Mouse (Mus musculus): ENCODE results near the gene Syt17. TPM values are rescaled to one million over a fixed set of nuclear protein-coding genes. Genes with fewer than 3 reads are reported as not detected.

The Syt17 gene
- total RNA-seq, 2 experiments from 2014 or later: 64.6 to 64.9 TPM

DNA sequence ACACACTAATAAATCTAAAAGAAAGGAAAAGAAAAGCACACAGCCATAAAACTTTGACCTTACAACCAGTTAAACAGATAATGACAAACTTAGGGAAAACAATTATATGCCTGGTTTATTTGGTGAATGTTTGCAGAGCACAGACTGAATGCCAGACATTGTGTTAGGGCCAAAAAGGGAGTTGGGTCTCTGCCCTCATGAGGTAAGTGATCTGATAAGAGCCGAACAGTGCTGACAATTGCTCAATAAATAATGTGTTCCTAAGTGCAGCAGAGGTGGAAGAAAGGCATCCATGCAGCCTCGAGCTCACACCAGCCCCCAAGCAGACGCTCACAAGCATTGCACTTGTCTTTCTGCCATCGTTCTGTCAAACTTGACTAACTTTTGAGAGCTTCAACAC is 16.4 kb upstream of the Syt17 start:
- DNase-seq (ENCODE audit: low spot score in 2 of 2): no peak

DNA sequence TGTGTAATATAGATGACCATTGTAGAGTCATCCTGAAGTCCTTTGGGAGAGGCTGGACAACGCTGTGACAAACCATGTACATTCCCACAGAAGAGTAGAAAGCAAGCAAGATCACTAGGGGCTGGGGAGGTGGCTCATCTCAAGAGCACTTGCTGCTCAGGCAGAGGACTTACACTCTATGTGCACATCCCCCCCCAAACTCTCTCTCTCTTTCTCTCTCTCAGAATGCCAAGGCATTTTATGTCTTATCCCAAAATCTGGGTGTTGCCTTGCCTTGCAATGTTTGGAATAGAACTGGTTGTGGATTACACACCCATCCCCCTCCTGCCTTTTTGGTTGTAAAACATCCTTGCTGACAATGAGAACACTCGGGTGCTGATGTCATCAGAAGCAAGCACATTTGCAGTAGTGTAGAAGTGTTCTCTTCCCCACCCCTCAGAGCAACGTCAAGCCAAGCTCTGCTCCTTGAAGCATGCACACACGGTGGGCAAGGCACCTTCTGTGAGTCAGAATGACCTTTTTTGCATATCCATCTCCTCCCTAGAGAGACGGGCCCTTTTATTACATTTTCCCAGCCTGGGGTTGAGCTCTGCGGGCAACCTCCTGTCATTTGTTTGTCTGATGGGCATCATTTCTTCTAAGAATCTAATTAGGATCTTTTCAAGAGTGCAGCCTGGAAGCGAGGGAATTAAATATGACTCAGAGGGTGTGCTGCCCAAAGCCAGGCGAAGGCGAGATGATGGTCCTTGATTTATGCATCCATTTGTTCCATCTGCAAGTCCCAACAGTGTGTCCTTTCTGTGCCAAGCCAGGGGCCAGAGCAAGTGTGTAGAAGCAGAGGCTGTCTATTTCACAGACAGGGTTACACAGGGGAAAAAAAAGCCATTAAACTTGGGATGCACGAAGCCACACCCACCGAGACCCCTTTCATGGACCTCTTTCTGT is 15.1 kb upstream of the Syt17 start:
- no peak for DNase-seq (ENCODE audit: low spot score in 2 of 2)

DNA sequence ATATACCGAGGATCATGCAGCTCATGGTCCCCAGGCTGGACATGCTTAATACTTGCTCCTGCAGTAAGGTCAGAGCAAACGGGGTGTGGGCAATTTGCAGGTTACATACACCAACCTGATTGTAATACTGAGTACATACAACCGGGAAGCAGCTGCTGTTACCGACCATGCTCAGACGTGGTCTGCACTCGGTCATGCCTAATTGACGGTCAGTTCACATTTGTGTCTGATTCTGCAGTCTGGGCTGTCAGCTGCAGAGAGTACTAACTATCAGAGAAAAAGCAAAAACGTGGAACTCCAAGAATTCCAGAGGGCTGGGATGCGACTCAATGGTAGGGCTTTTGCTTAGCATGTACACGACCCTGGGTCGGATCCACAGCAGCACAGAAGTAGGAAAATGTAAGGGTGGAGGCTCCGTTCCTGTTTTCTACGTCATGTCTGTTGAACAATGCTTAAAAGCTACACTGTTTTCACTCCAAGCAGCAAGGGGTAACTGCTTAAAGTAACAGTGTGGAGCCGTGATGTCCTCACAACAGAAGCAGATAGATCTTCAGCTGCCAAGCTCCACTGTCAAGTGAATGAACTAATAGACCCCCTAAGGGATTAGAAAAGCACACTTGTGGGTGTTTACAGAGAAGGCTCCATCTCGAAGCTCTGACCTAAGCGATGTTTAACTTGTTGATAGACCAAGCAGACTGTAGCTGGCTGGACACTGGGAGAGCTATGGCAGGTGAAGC is 13.5 kb upstream of the Syt17 start:
- DNase-seq (ENCODE audit: low spot score in 2 of 2): no peak

DNA sequence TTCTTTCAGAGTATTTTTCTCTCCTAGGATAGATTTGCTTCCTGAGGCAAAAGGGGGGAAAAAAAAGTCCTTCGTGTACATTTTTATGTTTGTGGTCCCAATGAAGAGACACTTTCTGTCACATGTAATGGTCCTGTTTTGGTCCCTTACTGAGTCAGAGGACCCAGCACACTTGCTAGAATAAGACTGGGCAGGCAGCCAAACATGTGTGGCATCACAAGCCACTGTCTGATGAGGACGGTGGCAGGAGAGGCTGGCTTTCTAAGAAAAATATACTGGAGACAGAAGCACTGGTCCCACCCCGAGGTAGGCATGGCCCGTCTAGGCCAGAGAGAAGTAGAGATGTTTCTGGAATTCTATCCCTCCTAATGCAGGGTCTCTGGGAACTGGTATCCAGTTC is 5.7 kb upstream of the Syt17 start:
- DNase-seq (ENCODE audit: low spot score in 2 of 2): no peak

DNA sequence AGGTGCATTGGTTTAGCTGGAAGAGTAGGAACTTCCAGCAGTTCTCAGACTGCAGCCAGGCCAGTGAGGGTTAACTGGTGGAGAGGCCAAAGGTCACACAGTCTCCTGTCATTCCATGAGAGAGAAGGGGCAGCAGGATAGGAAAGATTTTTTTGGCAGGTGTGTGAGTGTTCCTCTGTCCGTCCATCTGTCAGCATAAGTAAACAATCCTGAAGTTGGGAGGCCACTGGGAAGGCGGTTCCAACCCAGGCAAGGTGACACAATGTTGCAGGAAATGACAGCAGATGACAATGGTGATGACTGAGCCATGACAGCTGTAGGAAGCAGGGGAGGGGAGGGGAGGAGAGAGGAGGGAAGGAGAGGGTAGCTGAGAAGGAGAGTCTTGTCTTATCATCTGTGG is 4.9 kb upstream of the Syt17 start:
- DNase-seq (ENCODE audit: low spot score in 2 of 2): no peak

DNA sequence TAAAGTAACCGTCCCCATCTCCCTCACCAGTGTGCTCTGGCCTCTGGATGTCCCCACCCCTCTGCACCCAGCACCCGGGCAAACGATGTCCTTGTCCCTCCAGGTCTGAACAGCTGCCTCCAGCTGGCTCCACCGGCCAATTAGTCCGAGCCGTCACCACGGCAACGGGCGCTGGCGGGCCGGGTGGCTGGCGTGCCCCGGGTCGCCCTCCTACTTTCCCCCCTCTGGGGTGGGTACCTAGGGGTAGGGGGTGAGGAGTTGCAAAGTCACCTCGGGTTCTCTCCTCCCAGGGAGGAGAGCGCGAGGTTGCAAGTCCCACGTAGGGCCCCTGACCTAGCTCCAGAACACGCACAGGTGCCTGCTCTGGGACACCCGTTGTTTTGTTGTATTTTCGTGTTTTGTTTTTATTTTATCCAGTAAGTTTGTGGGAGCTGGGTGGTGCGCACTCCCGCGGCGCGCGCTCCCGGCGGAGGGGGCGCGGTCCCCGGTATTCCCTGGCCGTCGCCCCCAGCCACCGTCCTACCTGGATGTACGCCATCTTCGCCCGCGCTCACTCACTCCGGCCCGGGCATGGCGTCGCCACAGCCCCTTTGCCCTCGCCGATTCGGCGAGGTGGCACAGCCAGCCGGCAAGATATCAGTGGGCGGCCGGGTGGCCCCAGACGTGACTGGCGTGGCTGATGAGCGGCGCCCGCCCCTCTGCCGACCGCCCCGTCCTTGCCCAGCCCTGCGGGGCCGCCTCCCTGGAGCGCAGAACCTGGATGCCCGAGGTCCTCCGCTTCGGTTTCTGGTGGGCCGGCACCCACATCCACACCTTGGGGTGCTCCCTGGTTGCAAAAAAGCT is 510 bp downstream of the Syt17 start:
- DNase-seq (ENCODE audit: low spot score in 2 of 2): no peak

DNA sequence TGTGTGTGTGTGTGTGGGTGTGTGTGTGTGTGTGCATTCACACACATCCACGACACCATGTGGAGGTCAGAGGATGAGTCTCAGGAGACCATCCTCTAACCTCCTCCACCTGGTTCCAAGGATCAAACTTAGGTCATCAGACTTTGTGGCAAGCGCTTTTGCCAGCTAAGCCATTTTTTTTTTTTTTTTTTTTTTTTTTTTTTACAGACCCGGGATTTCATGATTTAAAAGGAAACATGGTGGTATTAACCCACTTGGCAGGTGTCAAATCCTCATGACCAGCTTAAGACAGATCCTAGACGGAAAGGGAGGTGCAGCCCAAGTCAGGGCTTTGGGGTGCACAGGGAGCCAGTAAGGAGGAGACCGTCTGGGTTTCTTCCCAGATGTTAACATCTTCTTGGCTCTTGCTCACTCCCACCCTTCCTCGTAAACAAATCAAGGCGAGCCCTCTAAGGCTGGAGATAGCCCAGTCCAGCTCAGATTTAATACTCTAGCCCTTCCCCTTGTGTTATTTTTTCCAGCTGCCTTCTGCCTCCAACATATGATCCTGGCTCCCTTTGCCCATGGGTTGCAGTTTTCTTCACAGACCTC is 4.0 kb downstream of the Syt17 start:
- DNase-seq (ENCODE audit: low spot score in 2 of 2): no peak

DNA sequence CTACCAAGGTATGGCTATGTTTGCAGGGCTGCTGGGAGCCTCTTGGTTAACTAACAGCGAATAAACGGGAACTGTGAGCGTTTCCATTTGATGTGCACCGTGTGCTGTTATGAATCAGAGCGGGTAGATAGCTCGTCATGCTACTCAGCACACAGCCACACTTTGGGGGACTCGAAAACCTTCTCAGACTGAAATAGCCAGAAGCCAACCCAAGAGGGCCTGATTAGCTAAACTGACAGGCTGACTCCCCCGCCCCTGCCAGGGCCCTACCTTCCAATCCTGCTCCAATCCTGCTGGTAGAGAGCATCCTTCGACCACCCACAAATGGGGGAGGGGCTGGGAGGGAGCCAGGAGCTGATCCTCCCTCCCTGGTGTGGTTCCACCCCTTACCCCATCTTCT is 4.7 kb downstream of the Syt17 start:
- DNase-seq (ENCODE audit: low spot score in 2 of 2): peak; percentile 51 to 73

DNA sequence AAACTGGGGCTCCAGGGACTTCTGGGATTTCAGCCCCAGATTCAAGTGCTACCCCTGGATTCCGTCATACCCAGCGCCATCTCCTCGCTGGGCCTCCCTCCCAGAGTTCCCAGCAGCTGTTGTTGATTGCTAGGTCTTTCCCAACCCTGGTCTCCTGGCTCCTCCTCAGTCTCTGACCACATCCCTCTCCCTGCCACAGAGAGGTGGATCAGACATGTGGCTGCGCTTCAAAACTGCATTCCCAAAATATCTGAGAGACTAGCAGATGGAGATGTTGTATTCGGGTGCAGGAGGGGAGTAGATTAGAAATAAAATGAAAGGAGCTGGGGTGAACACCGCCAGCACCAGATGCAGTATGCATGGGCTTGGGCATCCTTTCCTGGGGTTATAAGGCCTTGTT is 6.5 kb downstream of the Syt17 start:
- no peak for DNase-seq (ENCODE audit: low spot score in 2 of 2)

DNA sequence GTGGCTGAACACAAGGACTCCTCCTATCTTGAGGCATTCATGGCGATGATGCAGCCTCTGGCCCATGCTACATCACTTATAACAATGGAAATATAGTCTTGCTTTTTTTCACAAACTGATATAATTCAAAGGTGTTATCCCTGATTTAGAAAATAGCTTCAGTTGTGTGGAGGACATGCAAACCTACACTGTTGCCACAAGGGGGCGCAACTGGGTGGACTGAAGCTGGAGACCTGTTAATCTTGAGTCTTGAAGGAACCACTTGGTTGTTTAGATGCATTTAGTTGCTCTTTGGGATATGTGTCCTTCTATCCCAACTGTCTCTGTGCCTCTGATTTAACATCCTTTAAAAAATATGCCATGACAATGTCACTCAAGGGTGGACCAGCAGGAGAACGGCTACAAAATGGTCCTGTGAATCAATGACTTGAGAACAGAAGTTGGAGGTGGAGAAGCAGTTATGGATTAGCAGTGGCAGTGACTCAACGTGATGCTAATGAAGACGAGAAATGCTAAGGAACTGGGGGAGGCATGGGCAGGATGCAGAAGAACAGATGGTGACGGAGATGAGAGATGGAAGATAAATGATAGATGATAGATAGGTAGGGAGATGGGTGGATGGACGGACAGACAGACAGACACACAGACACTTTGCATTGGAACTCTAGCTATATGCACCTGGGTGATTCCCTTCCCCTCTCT is 10.8 kb downstream of the Syt17 start:
- DNase-seq (ENCODE audit: low spot score in 2 of 2): peak in 1 of 2 experiments; percentile 29

DNA sequence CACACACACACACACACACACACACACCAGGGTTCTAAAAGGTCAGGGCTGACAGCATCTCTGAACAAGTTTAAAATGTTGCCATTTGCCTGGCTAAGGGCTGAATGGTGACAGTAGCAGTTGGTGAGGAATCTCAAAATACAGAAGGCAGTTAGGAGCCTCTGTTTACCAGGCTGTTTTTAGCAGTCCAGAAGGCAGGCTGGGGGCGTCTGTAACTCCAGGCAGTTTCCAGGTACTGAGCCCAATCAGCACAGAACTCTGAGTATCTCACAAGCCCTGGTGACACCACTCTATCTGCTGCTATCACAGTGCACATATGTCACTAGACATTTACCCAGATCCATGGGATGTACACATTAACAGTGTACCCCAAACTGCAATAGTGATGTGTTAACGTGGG is 19.1 kb downstream of the Syt17 start:
- DNase-seq (ENCODE audit: low spot score in 2 of 2): peak; percentile 69 to 89

DNA sequence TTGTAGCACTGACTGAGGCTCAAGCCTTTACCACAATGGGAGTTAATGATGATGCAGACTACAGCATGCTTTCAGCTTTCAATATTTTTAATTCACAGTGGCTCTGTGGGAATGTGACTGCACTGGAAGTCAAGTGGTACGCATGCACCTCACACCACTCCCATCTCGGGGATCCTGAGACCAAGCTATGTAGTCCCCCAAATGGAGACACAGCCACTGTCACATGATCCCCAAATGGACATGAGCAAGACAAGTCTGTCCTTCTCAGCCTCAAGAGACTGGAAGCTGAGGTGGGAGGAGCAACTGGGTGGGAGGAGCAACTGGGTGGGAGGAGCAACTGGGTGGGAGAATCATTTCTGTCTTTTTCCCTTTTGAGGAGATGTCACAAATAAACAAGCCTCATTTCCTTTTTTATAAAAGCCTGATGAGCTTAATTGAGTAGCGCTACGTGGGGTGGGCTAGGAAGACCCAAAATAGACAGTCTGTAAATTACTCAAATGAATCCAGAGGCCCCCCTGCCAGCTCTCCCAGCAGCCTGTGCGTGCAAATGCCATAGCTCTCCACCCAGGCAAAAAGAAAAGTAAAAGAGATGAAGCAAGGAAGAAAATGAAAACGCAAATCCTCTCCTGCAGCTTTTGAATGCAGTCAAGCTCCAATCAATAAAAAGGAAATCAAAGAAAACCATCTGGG is 28.4 kb downstream of the Syt17 start:
- DNase-seq (ENCODE audit: low spot score in 2 of 2): peak in 1 of 2 experiments; percentile 41

DNA sequence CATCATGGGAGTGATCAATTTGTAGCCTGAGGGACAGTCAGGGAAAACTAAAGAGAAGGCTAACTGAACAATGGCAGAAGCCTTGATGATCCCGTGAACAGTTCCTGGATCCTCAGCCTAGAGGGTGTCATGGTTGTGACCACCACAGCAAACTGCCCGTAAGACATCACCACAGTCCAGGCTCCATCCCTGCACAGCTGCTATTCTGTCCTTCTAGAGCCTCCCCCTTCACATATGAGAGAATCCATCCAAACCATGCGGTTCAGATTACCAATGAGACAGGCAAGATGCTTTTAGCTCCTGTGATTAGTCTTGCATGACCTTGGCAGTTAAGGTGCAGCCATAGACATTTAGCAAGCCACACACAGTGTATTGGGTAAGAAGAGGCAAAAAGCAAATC is 33.8 kb downstream of the Syt17 start:
- no peak for DNase-seq (ENCODE audit: low spot score in 2 of 2)

DNA sequence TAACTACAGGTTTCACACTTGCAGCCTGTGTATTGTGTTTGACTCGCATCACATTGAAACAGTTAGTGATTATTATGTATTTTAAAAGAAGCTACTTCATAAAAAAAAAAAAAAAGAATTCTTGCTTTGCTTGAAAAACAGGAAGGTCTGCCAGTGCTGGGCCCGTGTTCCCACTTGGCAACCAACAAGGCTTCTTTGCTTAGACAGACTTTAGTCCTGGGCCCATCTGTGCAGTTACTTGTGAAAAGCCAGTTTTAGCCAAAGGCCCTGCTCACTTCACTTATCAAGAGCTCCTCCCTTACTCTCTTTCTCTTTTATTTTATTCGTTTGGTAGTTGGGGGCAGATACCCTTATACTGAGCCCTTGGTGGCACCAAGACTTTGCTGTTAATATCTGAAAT is 36.1 kb downstream of the Syt17 start:
- DNase-seq (ENCODE audit: low spot score in 2 of 2): no peak

DNA sequence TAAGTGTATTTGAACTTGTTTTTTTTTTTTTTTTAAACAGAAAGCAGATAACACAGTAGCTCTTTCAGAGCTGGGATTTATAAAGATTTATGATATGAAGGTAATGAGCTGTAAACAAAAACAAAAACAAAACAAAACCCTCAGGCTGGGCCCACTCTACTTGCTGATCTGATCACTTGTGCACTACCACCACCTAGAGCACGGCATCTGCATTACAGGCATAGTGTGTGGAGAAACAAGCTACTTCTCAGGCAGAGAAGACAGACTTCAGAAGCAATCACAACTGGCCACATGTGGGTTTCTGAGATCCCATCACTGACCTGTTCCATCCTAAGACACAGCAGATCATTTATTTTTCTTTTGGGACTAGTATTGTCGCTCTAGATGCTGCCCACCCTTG is 38.6 kb downstream of the Syt17 start:
- DNase-seq (ENCODE audit: low spot score in 2 of 2): no peak

DNA sequence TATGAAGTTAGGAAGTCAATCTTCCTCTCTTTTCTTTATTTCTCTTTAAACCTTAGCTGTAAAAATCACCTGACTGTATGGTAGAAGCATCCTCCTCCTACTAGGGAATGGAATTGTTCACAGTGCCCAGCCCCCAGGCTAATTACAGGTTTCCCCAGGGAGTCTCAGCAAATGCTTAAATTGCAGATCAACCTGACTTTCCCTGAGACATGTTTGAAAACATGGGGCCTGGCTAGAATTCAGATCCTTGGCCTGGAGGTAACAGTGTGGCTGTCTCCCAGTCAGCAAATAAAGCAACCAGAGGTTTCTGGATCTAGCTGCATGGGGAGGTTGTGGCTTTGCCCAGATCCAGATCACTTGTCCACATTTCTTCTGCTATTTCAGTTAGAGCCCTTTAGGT is 42.8 kb downstream of the Syt17 start:
- DNase-seq (ENCODE audit: low spot score in 2 of 2): no peak

DNA sequence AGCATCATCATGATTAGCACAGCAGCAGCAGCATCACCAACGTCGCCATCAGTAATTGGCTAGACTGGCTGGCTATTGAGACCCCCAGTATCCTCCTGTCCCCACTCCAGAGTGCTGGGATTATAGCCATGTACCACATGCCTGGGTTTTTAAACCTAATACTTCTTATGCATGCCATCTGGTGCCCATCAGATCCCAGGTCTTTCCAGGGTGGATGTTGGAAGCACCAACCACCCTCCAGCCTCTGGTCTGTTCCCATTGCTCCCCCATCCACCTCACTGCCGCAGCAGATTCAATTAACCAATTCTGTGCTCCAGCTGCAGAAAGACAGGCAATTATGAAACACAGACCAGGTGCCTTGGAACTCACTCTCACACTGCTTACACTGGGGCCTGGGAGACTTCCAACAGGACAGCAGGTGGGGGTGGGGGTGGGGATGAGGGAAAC is 45.4 kb downstream of the Syt17 start:
- peak; percentile 43 to 49 for DNase-seq (ENCODE audit: low spot score in 2 of 2)

DNA sequence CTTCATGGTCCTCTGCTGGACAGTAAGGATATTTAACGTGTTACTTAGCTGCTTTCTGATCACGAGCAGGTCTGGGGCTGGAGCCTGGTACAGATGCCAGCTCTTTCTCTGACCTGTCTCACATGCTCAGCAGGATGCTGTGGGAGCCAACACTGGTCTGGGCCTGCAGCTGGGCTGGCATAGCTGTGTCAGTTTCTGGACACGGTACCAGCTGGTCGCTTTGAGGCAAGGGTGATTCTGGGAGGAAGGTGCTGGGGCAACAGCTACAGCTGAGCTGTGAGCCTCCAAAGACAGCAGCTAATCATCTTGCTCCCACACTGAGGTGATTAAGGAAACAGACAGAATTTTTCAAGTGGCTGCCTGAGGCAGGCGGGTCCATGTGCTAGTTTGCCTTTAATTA is 46.1 kb downstream of the Syt17 start:
- DNase-seq (ENCODE audit: low spot score in 2 of 2): no peak

DNA sequence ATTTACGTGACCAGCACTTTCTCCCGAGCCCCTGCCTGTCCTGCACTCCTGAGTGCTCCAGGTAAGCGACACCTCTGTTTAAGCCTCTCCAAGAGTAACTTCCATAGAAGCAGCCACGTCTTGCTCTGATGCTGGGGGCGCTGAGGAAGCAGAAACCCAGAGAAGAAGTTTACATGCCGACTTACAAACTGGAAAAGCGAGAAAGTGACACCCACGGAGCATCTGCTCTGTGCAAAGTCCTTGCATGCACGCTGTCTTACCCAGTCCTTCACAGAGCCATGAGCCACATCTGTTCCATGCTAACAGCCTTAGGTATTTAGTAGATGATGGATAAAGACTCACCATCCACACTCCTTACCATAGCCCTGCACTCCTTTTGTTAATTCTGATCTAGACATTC is 48.3 kb downstream of the Syt17 start:
- DNase-seq (ENCODE audit: low spot score in 2 of 2): peak in 1 of 2 experiments; percentile 17

DNA sequence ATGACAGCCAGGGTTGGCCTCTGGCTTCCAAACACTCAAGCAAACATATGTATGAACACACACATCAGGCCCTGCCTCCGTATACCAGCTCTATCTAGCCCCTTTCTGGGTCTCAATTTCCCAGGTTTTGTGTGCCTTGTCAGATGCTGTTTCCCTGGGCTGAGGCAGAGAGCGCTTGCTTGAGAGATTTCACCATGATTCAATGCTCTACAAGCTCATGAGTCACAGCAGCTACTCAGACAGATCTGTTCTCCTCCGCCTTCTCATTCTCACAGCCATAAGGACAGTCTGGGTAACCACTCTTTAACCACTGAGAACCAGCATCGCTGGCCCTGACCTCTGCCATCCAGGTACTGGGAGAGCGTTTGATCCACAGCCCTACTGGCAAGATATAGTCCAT is 57.3 kb downstream of the Syt17 start:
- no peak for DNase-seq (ENCODE audit: low spot score in 2 of 2)

Measured in layer of hippocampus, postnatal 14 days (tissue).